Comparison of ENCODE assay signal across 25 mouse cellular contexts in genomic region chr14:98990636-98991035, GRCm38 (mm10). TPM values are rescaled to one million over a fixed set of nuclear protein-coding genes. Genes with fewer than 3 reads are reported as not detected.
A peak's percentile ranks its signal among the peaks of the same experiment; 100 is the strongest.
DNase-seq lines count a peak whose midpoint lies in the region; ATAC-seq and TF ChIP-seq lines count a peak whose summit lies in the region.
"Had no signal": no experiment of that assay in that cellular context is flagged by ENCODE, and none has a peak within 500 bp of the region (broad histone marks: within the 10 kb centered on the region; RNA-seq: fewer than 3 reads in every experiment).

No protein-coding gene starts in this region.

- no peak overlapping the region for H3K9ac ChIP-seq in embryonic facial prominence, embryonic 14.5 days (ENCODE audit: low read depth, low read length)
- no peak overlapping the region for H3K9ac ChIP-seq in kidney, embryonic 15.5 days
- H3K9ac ChIP-seq in kidney, embryonic 14.5 days (ENCODE audit: low read depth, low read length) = no peak overlapping the region
- H3K9ac ChIP-seq in kidney, postnatal 0 days (ENCODE audit: low read depth, low read length) = no peak overlapping the region
- no peak overlapping the region for H3K9ac ChIP-seq in lung, embryonic 14.5 days
- H3K9ac ChIP-seq in lung, postnatal 0 days (replicated peaks; ENCODE audit: low read depth) = no peak overlapping the region
- H3K9ac ChIP-seq: embryonic facial prominence, embryonic 13.5 days; forebrain, embryonic 13.5 days; forebrain, embryonic 15.5 days had no signal

- H3K4me2 ChIP-seq in embryonic facial prominence, embryonic 14.5 days (ENCODE audit: low read depth, low read length) = no peak overlapping the region
- H3K4me2 ChIP-seq in kidney, embryonic 15.5 days = no peak overlapping the region
- no peak overlapping the region for H3K4me2 ChIP-seq in kidney, embryonic 14.5 days (replicated peaks; ENCODE audit: low read depth, low read length)
- H3K4me2 ChIP-seq in kidney, postnatal 0 days (ENCODE audit: low read length) = no peak overlapping the region
- H3K4me2 ChIP-seq in lung, embryonic 14.5 days = no peak overlapping the region
- H3K4me2 ChIP-seq in lung, postnatal 0 days (replicated peaks; ENCODE audit: low read depth, low read length) = no peak overlapping the region
- H3K4me2 ChIP-seq: embryonic facial prominence, embryonic 13.5 days; forebrain, embryonic 13.5 days; forebrain, embryonic 15.5 days had no signal

- H3K9me3 ChIP-seq in embryonic facial prominence, embryonic 14.5 days (ENCODE audit: control insufficient read depth, low read length) = no peaks in the 10 kb centered on the region
- H3K9me3 ChIP-seq in embryonic facial prominence, embryonic 10.5 days = no peaks in the 10 kb centered on the region
- H3K9me3 ChIP-seq in kidney, embryonic 15.5 days (replicated peaks) = no peaks in the 10 kb centered on the region; the same call in 1 of the 2 replicates
- H3K9me3 ChIP-seq in kidney, embryonic 14.5 days (ENCODE audit: control insufficient read depth, low read length) = 0 out of 2 replicates have a peak, but pooled peaks cover 3% of the 10 kb centered on the region
- H3K9me3 ChIP-seq in kidney, postnatal 0 days (replicated peaks; ENCODE audit: low read length) = no peaks in the 10 kb centered on the region
- no peaks in the 10 kb centered on the region for H3K9me3 ChIP-seq in lung, embryonic 14.5 days (ENCODE audit: low read depth, low read length)
- H3K9me3 ChIP-seq in lung, postnatal 0 days (ENCODE audit: low read length) = no peaks in the 10 kb centered on the region
- H3K9me3 ChIP-seq: embryonic facial prominence, embryonic 13.5 days; forebrain, embryonic 13.5 days; forebrain, embryonic 15.5 days; G1E had no signal

- no peak for TF ChIP-seq EP300 in lung, postnatal 0 days (IDR thresholded peaks at IDR 0.05)

- no peak overlapping the region for H3K27ac ChIP-seq in embryonic facial prominence, embryonic 14.5 days (replicated peaks; ENCODE audit: low read depth, low read length)
- H3K27ac ChIP-seq in embryonic facial prominence, embryonic 10.5 days (replicated peaks) = no peak overlapping the region
- 0 out of 2 replicates have a peak overlapping the region, but pooled peaks have one; percentile 62 for H3K27ac ChIP-seq in kidney, embryonic 15.5 days
- H3K27ac ChIP-seq in kidney, embryonic 14.5 days (ENCODE audit: low read depth, low read length) = no peak overlapping the region
- H3K27ac ChIP-seq in kidney, postnatal 0 days = no peak overlapping the region
- H3K27ac ChIP-seq in lung, embryonic 14.5 days (ENCODE audit: low read depth) = no peak overlapping the region
- no peak overlapping the region for H3K27ac ChIP-seq in lung, postnatal 0 days (ENCODE audit: low read length)
- H3K27ac ChIP-seq: embryonic facial prominence, embryonic 13.5 days; forebrain, embryonic 13.5 days; forebrain, embryonic 15.5 days had no signal

- no peak for TF ChIP-seq CTCF in kidney, postnatal 0 days (IDR thresholded peaks at IDR 0.05; ENCODE audit: low read depth)
- no peak for TF ChIP-seq CTCF in lung, embryonic 14.5 days (IDR thresholded peaks at IDR 0.05; ENCODE audit: low read depth)
- no peak for TF ChIP-seq CTCF in lung, postnatal 0 days (IDR thresholded peaks at IDR 0.05)

- no peak overlapping the region for H3K4me3 ChIP-seq in embryonic facial prominence, embryonic 14.5 days (ENCODE audit: low read depth, low read length)
- no peak overlapping the region for H3K4me3 ChIP-seq in embryonic facial prominence, embryonic 10.5 days
- no peak overlapping the region for H3K4me3 ChIP-seq in kidney, embryonic 15.5 days (replicated peaks)
- H3K4me3 ChIP-seq in kidney, embryonic 14.5 days (ENCODE audit: low read length) = no peak overlapping the region
- no peak overlapping the region for H3K4me3 ChIP-seq in kidney, postnatal 0 days (replicated peaks; ENCODE audit: low read depth, low read length)
- no peak overlapping the region for H3K4me3 ChIP-seq in lung, embryonic 14.5 days (ENCODE audit: low read depth, low read length)
- H3K4me3 ChIP-seq in lung, postnatal 0 days (ENCODE audit: low read depth, low read length) = no peak overlapping the region
- H3K4me3 ChIP-seq: embryonic facial prominence, embryonic 13.5 days; forebrain, embryonic 13.5 days; forebrain, embryonic 15.5 days had no signal

- no peaks in the 10 kb centered on the region for H3K27me3 ChIP-seq in embryonic facial prominence, embryonic 14.5 days (replicated peaks; ENCODE audit: control insufficient read depth, insufficient read depth, low read length)
- H3K27me3 ChIP-seq in embryonic facial prominence, embryonic 10.5 days (replicated peaks; ENCODE audit: low read depth, poor library complexity, severe bottlenecking) = no peaks in the 10 kb centered on the region
- no peaks in the 10 kb centered on the region for H3K27me3 ChIP-seq in kidney, embryonic 15.5 days
- no peaks in the 10 kb centered on the region for H3K27me3 ChIP-seq in kidney, embryonic 14.5 days (ENCODE audit: control insufficient read depth, insufficient read depth, low read length)
- no peaks in the 10 kb centered on the region for H3K27me3 ChIP-seq in kidney, postnatal 0 days (ENCODE audit: insufficient read depth, low read length)
- H3K27me3 ChIP-seq in lung, embryonic 14.5 days (ENCODE audit: insufficient read depth, low read length) = no peaks in the 10 kb centered on the region
- H3K27me3 ChIP-seq in lung, postnatal 0 days (replicated peaks; ENCODE audit: insufficient read depth, low read length) = no peaks in the 10 kb centered on the region
- H3K27me3 ChIP-seq: CH12.LX; embryonic facial prominence, embryonic 13.5 days; forebrain, embryonic 13.5 days; forebrain, embryonic 15.5 days had no signal

- peak; percentile 10 for DNase-seq in embryonic facial prominence, embryonic 14.5 days (ENCODE audit: low spot score)
- no peak for DNase-seq in embryonic facial prominence, embryonic 10.5 days (ENCODE audit: low spot score)
- DNase-seq in kidney, postnatal 0 days (ENCODE audit: low spot score) = peak; percentile 74
- no peak for DNase-seq in kidney, adult 8-10 months
- DNase-seq in lung, embryonic 14.5 days = peak; percentile 62
- no peak for DNase-seq in lung, postnatal 0 days (ENCODE audit: low spot score)
- DNase-seq: adrenal gland, adult 8-10 months; adrenal gland, postnatal 14 days; adrenal gland, postnatal 36 days; B cell, adult 2 months; cerebellum, adult 11-12 months; cerebellum, adult 2 months; cerebellum, adult 9-10 months; cerebellum, postnatal 10 days; cerebellum, postnatal 25 days had no signal

- WGBS in embryonic facial prominence, embryonic 14.5 days = 32% methylated on average over 3 of the region's 3 CpGs
- 63% methylated on average over 3 of the region's 3 CpGs for WGBS in embryonic facial prominence, embryonic 10.5 days
- 45% methylated on average over 3 of the region's 3 CpGs for WGBS in kidney, embryonic 15.5 days
- WGBS in kidney, embryonic 14.5 days = 39% methylated on average over 3 of the region's 3 CpGs
- 49% methylated on average over 3 of the region's 3 CpGs for WGBS in kidney, postnatal 0 days
- WGBS in lung, embryonic 14.5 days = 35% methylated on average over 3 of the region's 3 CpGs
- WGBS in lung, postnatal 0 days = 53% methylated on average over 3 of the region's 3 CpGs

- H3K4me1 ChIP-seq in embryonic facial prominence, embryonic 14.5 days (ENCODE audit: control insufficient read depth, insufficient read depth, low read length) = no peaks in the 10 kb centered on the region
- H3K4me1 ChIP-seq in embryonic facial prominence, embryonic 10.5 days = peaks cover 5% of the 10 kb centered on the region; the same call in 1 of the 2 replicates
- 0 out of 2 replicates have a peak, but pooled peaks cover 7% of the 10 kb centered on the region for H3K4me1 ChIP-seq in kidney, embryonic 15.5 days
- no peaks in the 10 kb centered on the region; the same call in 1 of the 2 replicates for H3K4me1 ChIP-seq in kidney, embryonic 14.5 days (ENCODE audit: control insufficient read depth, insufficient read depth, low read length)
- no peaks in the 10 kb centered on the region for H3K4me1 ChIP-seq in kidney, postnatal 0 days (replicated peaks; ENCODE audit: insufficient read depth, low read length)
- no peaks in the 10 kb centered on the region for H3K4me1 ChIP-seq in lung, embryonic 14.5 days (ENCODE audit: insufficient read depth)
- H3K4me1 ChIP-seq in lung, postnatal 0 days (ENCODE audit: insufficient read depth, low read depth, low read length) = no peaks in the 10 kb centered on the region
- H3K4me1 ChIP-seq: embryonic facial prominence, embryonic 13.5 days; forebrain, embryonic 13.5 days; forebrain, embryonic 15.5 days had no signal

- no peak for ATAC-seq in embryonic facial prominence, embryonic 14.5 days (ENCODE audit: low read depth)
- ATAC-seq in kidney, embryonic 15.5 days (replicated peaks; ENCODE audit: low FRiP score) = no peak
- no peak for ATAC-seq in kidney, embryonic 14.5 days (ENCODE audit: low FRiP score, low TSS enrichment)
- no peak for ATAC-seq in kidney, postnatal 0 days (replicated peaks; ENCODE audit: low FRiP score, low read depth)
- ATAC-seq in lung, embryonic 14.5 days (ENCODE audit: insufficient read depth) = no peak
- no peak for ATAC-seq in lung, postnatal 0 days
- ATAC-seq: activated CD4-positive, CD25-positive, alpha-beta regulatory T cell, adult 4 months; CD4-positive, CD25-positive, alpha-beta regulatory T cell, adult 4 months; forebrain, embryonic 13.5 days; forebrain, embryonic 15.5 days; Patski had no signal

- no peaks in the 10 kb centered on the region for H3K36me3 ChIP-seq in embryonic facial prominence, embryonic 14.5 days (ENCODE audit: control insufficient read depth, insufficient read depth, low read length)
- H3K36me3 ChIP-seq in embryonic facial prominence, embryonic 10.5 days (replicated peaks) = no peaks in the 10 kb centered on the region
- H3K36me3 ChIP-seq in kidney, embryonic 15.5 days = no peaks in the 10 kb centered on the region
- no peaks in the 10 kb centered on the region for H3K36me3 ChIP-seq in kidney, embryonic 14.5 days (ENCODE audit: control insufficient read depth, insufficient read depth, low read length)
- no peaks in the 10 kb centered on the region for H3K36me3 ChIP-seq in kidney, postnatal 0 days (ENCODE audit: insufficient read depth, low read length)
- no peaks in the 10 kb centered on the region for H3K36me3 ChIP-seq in lung, embryonic 14.5 days (ENCODE audit: insufficient read depth)
- H3K36me3 ChIP-seq in lung, postnatal 0 days (ENCODE audit: insufficient read depth, low read length) = no peaks in the 10 kb centered on the region
- H3K36me3 ChIP-seq: embryonic facial prominence, embryonic 13.5 days; forebrain, embryonic 15.5 days; G1E had no signal

RNA-seq across cellular contexts. Expression of gene Rpl36a-ps1, which starts 3.5 kb away (rescaled TPM):
- 1.6 and 3.7 TPM in 2 replicates for polyA plus RNA-seq in embryonic facial prominence, embryonic 14.5 days (2014; fragmentation: Nextera tagmentation; extraction: Ambion mirVana)
- polyA plus RNA-seq in embryonic facial prominence, embryonic 10.5 days (2016; fragmentation: Nextera tagmentation; extraction: Ambion mirVana) = 1.4 TPM in 1 of 2 replicates, not detected in the other
- polyA plus RNA-seq in kidney, embryonic 15.5 days (2015; fragmentation: Nextera tagmentation; extraction: Ambion mirVana) = 2.0 and 2.7 TPM in 2 replicates
- polyA plus RNA-seq in kidney, embryonic 14.5 days (2014; fragmentation: Nextera tagmentation; extraction: Ambion mirVana) = 2.6 and 2.9 TPM in 2 replicates
- polyA plus RNA-seq in kidney, postnatal 0 days (2015; fragmentation: Nextera tagmentation; extraction: Ambion mirVana) = 4.4 and 4.8 TPM in 2 replicates
- 2.0 and 2.1 TPM in 2 replicates for polyA plus RNA-seq in lung, embryonic 14.5 days (2014; fragmentation: Nextera tagmentation; extraction: Ambion mirVana)
- 1.2 and 2.0 TPM in 2 replicates for polyA plus RNA-seq in lung, postnatal 0 days (2015; fragmentation: Nextera tagmentation; extraction: Ambion mirVana)

RNA-seq across cellular contexts. Expression of gene Mzt1, which starts 55.3 kb away (rescaled TPM):
- 42.1 and 45.5 TPM in 2 replicates for polyA plus RNA-seq in embryonic facial prominence, embryonic 14.5 days (2014; fragmentation: Nextera tagmentation; extraction: Ambion mirVana)
- 96.8 and 101 TPM in 2 replicates for polyA plus RNA-seq in embryonic facial prominence, embryonic 10.5 days (2016; fragmentation: Nextera tagmentation; extraction: Ambion mirVana)
- 84.8 and 94.3 TPM in 2 replicates for polyA plus RNA-seq in kidney, embryonic 15.5 days (2015; fragmentation: Nextera tagmentation; extraction: Ambion mirVana)
- polyA plus RNA-seq in kidney, embryonic 14.5 days (2014; fragmentation: Nextera tagmentation; extraction: Ambion mirVana) = 66.0 and 86.2 TPM in 2 replicates
- 89.9 and 94.8 TPM in 2 replicates for polyA plus RNA-seq in kidney, postnatal 0 days (2015; fragmentation: Nextera tagmentation; extraction: Ambion mirVana)
- polyA plus RNA-seq in lung, embryonic 14.5 days (2014; fragmentation: Nextera tagmentation; extraction: Ambion mirVana) = 68.9 and 71.4 TPM in 2 replicates
- 45.0 and 53.0 TPM in 2 replicates for polyA plus RNA-seq in lung, postnatal 0 days (2015; fragmentation: Nextera tagmentation; extraction: Ambion mirVana)

RNA-seq across cellular contexts. Expression of gene Bora, which starts 55.4 kb away (rescaled TPM):
- polyA plus RNA-seq in embryonic facial prominence, embryonic 14.5 days (2014; fragmentation: Nextera tagmentation; extraction: Ambion mirVana) = 26.7 and 43.7 TPM in 2 replicates
- polyA plus RNA-seq in embryonic facial prominence, embryonic 10.5 days (2016; fragmentation: Nextera tagmentation; extraction: Ambion mirVana) = 87.0 and 93.0 TPM in 2 replicates
- 82.0 and 84.8 TPM in 2 replicates for polyA plus RNA-seq in kidney, embryonic 15.5 days (2015; fragmentation: Nextera tagmentation; extraction: Ambion mirVana)
- polyA plus RNA-seq in kidney, embryonic 14.5 days (2014; fragmentation: Nextera tagmentation; extraction: Ambion mirVana) = 77.1 and 97.6 TPM in 2 replicates
- polyA plus RNA-seq in kidney, postnatal 0 days (2015; fragmentation: Nextera tagmentation; extraction: Ambion mirVana) = 26.4 and 28.8 TPM in 2 replicates
- 79.1 and 93.3 TPM in 2 replicates for polyA plus RNA-seq in lung, embryonic 14.5 days (2014; fragmentation: Nextera tagmentation; extraction: Ambion mirVana)
- 8.3 and 10.3 TPM in 2 replicates for polyA plus RNA-seq in lung, postnatal 0 days (2015; fragmentation: Nextera tagmentation; extraction: Ambion mirVana)

Comparison
In these comparisons a context has a peak if more than half of its experiments do, and no peak if none do; other contexts are left out.
1. DNase-seq: peak in embryonic facial prominence, embryonic 14.5 days (single experiment), kidney, postnatal 0 days (single experiment) and lung, embryonic 14.5 days (single experiment); none in embryonic facial prominence, embryonic 10.5 days (single experiment), kidney, adult 8-10 months (0 of 2) and lung, postnatal 0 days (single experiment).